15 mouse cellular contexts compared by ENCODE assay signal in genomic region chr1:53061340-53061739, GRCm38 (mm10). TPM values are rescaled to one million over a fixed set of nuclear protein-coding genes. Genes with fewer than 3 reads are reported as not detected.
DNase-seq lines count a peak whose midpoint lies in the region; ATAC-seq and TF ChIP-seq lines count a peak whose summit lies in the region.
"Had no signal": no experiment of that assay in that cellular context is flagged by ENCODE, and none has a peak within 500 bp of the region (broad histone marks: within the 10 kb centered on the region; RNA-seq: fewer than 3 reads in every experiment).

Gene Mstn, plus strand, starts transcription at chr1:53061640.

- H3K4me2 ChIP-seq in heart, embryonic 14.5 days (ENCODE audit: low read length), result peak within 1 kb of the TSS; percentile 34
- no peak within 1 kb of the TSS; the same call in 1 of the 2 replicates for H3K4me2 ChIP-seq in heart, embryonic 11.5 days
- H3K4me2 ChIP-seq in limb, embryonic 14.5 days (replicated peaks; ENCODE audit: low read depth, low read length, severe bottlenecking), result peak within 1 kb of the TSS; percentile 29
- H3K4me2 ChIP-seq: liver, embryonic 11.5 days had no signal

- H3K9ac ChIP-seq in heart, embryonic 14.5 days (ENCODE audit: low read length), result no peak within 1 kb of the TSS
- H3K9ac ChIP-seq in heart, embryonic 11.5 days (ENCODE audit: low read depth, low read length), result no peak within 1 kb of the TSS
- no peak within 1 kb of the TSS for H3K9ac ChIP-seq in limb, embryonic 14.5 days (ENCODE audit: low read depth, low read length, severe bottlenecking)

- TF ChIP-seq CTCF in cortical plate, adult 2 months (IDR thresholded peaks at IDR 0.05; ENCODE audit: extremely low read depth, insufficient read depth, low read length), result no peak

- H3K36me3 ChIP-seq in heart, embryonic 14.5 days (ENCODE audit: control insufficient read depth, insufficient read depth, low read length), result no peaks in the 10 kb centered on the region
- H3K36me3 ChIP-seq in heart, embryonic 11.5 days (ENCODE audit: control insufficient read depth, insufficient read depth, low read length), result no peaks in the 10 kb centered on the region
- no peaks in the 10 kb centered on the region for H3K36me3 ChIP-seq in limb, embryonic 14.5 days (ENCODE audit: control insufficient read depth, insufficient read depth, low read length)

- peak; percentile 35 for DNase-seq in gastrocnemius, adult 18-20 months (ENCODE audit: low spot score)
- DNase-seq in limb, embryonic 14.5 days (ENCODE audit: low spot score), result no peak
- DNase-seq in testis, postnatal 14 days (ENCODE audit: low spot score), result no peak
- DNase-seq in cerebellum, adult 11-12 months, result no peak
- DNase-seq in spleen, postnatal 10 days (ENCODE audit: low spot score in 2 of 2), result no peak
- DNase-seq: adrenal gland, postnatal 14 days; cerebellum, adult 2 months had no signal

- H3K27me3 ChIP-seq in heart, embryonic 14.5 days (ENCODE audit: control insufficient read depth, insufficient read depth, low read length), result no peaks in the 10 kb centered on the region
- no peaks in the 10 kb centered on the region for H3K27me3 ChIP-seq in heart, embryonic 11.5 days (ENCODE audit: control insufficient read depth, insufficient read depth, low read length)
- H3K27me3 ChIP-seq in limb, embryonic 14.5 days (ENCODE audit: control insufficient read depth, insufficient read depth, low read length), result no peaks in the 10 kb centered on the region
- H3K27me3 ChIP-seq: megakaryocyte, embryonic 14.5 days had no signal

- no peak for TF ChIP-seq POLR2A in cortical plate, adult 2 months (IDR thresholded peaks at IDR 0.05; ENCODE audit: extremely low read depth, insufficient read depth, low read length)
- no peak for TF ChIP-seq POLR2A in limb, embryonic 14.5 days (IDR thresholded peaks at IDR 0.05; ENCODE audit: borderline replicate concordance, extremely low read depth, insufficient read depth, insufficient read length)

- 49% methylated on average over 6 of the region's 6 CpGs for WGBS in heart, embryonic 14.5 days
- 63% methylated on average over 6 of the region's 6 CpGs for WGBS in heart, embryonic 11.5 days (ENCODE audit: insufficient replicate concordance)
- 60% methylated on average over 6 of the region's 6 CpGs for WGBS in limb, embryonic 14.5 days

- no peak for ATAC-seq in heart, embryonic 14.5 days (ENCODE audit: insufficient number of reproducible peaks, insufficient read depth, low FRiP score, low read depth)
- ATAC-seq in heart, embryonic 11.5 days (replicated peaks; ENCODE audit: insufficient number of reproducible peaks, low FRiP score, low TSS enrichment), result no peak
- no peak for ATAC-seq in limb, embryonic 14.5 days (ENCODE audit: low FRiP score, low read depth)
- ATAC-seq: Patski had no signal

- no peaks in the 10 kb centered on the region for H3K9me3 ChIP-seq in heart, embryonic 14.5 days (ENCODE audit: control insufficient read depth, low read length)
- no peaks in the 10 kb centered on the region for H3K9me3 ChIP-seq in heart, embryonic 11.5 days (replicated peaks; ENCODE audit: control insufficient read depth, low read length)
- no peaks in the 10 kb centered on the region for H3K9me3 ChIP-seq in limb, embryonic 14.5 days (ENCODE audit: control insufficient read depth, low read length)
- H3K9me3 ChIP-seq: megakaryocyte, embryonic 14.5 days had no signal

- peaks cover 4 to 10% of the 10 kb centered on the region in 2 experiments; a peak in 2 of 4 replicates for H3K4me1 ChIP-seq in heart, embryonic 14.5 days (ENCODE audit: control insufficient read depth in 2 of 2, insufficient read depth in 2 of 2, low read length in 2 of 2)
- no peaks in the 10 kb centered on the region; the same call in 1 of the 2 replicates for H3K4me1 ChIP-seq in heart, embryonic 11.5 days (ENCODE audit: control insufficient read depth, insufficient read depth, low read length)
- H3K4me1 ChIP-seq in cortical plate, adult 2 months (ENCODE audit: control insufficient read depth, insufficient read depth, low read length), result peaks cover 1% of the 10 kb centered on the region; the same call in 1 of the 2 replicates
- peaks cover 16% of the 10 kb centered on the region for H3K4me1 ChIP-seq in limb, embryonic 14.5 days (ENCODE audit: control insufficient read depth, insufficient read depth, low read length)

- peak within 1 kb of the TSS; percentile 3 to 38; a peak in 2 of 4 replicates for H3K27ac ChIP-seq in heart, embryonic 14.5 days (replicated peaks in 1 of 2; ENCODE audit: control insufficient read depth in 1 of 2, insufficient read depth in 1 of 2, low read depth in 2 of 2, low read length in 2 of 2)
- H3K27ac ChIP-seq in heart, embryonic 11.5 days (ENCODE audit: low read depth, low read length), result no peak within 1 kb of the TSS
- no peak within 1 kb of the TSS for H3K27ac ChIP-seq in cortical plate, adult 2 months (ENCODE audit: insufficient read depth, low read length)
- no peak within 1 kb of the TSS for H3K27ac ChIP-seq in limb, embryonic 14.5 days (replicated peaks; ENCODE audit: low read depth, low read length)

- no peak within 1 kb of the TSS for H3K4me3 ChIP-seq in heart, embryonic 14.5 days (ENCODE audit: control insufficient read depth in 1 of 2, insufficient read depth in 1 of 2, low read depth in 1 of 2, low read length in 2 of 2)
- no peak within 1 kb of the TSS for H3K4me3 ChIP-seq in heart, embryonic 11.5 days (ENCODE audit: low read depth, low read length)
- peak within 1 kb of the TSS; percentile 33 for H3K4me3 ChIP-seq in cortical plate, adult 2 months (ENCODE audit: insufficient read depth, low read length)
- peak within 1 kb of the TSS; percentile 14; the same call in 1 of the 2 replicates for H3K4me3 ChIP-seq in limb, embryonic 14.5 days (replicated peaks; ENCODE audit: low read length)
- H3K4me3 ChIP-seq: megakaryocyte, embryonic 14.5 days had no signal

RNA-seq across cellular contexts. Expression of gene Mstn, which starts in this region (rescaled TPM):
- polyA plus RNA-seq in heart, embryonic 14.5 days (2014; fragmentation: Nextera tagmentation; extraction: Ambion mirVana), result 3.9 and 4.0 TPM in 2 replicates
- 5.0 and 7.0 TPM in 2 replicates for polyA plus RNA-seq in heart, embryonic 11.5 days (2014; fragmentation: Nextera tagmentation; extraction: Ambion mirVana)
- 0.13 and 0.23 TPM in 2 replicates for polyA plus RNA-seq in cortical plate, adult 2 months (2012; rRNA removed)
- total RNA-seq in gastrocnemius, adult 18-20 months (2021), result 10 to 100 TPM; 41.3 to 43.2 TPM
- polyA plus RNA-seq in limb, embryonic 14.5 days (2012; rRNA removed), result 8.6 and 9.2 TPM in 2 replicates
- 15.0 and 20.4 TPM in 2 replicates for polyA plus RNA-seq in limb, embryonic 14.5 days (2014; fragmentation: Nextera tagmentation; extraction: Ambion mirVana)
- total RNA-seq: adrenal gland, postnatal 14 days; hematopoietic stem cell, adult 5-6 weeks had no signal
- polyA plus RNA-seq: C2C12, Patski had no signal

Comparison
In these comparisons a context has a peak if more than half of its experiments do, and no peak if none do; other contexts are left out.
1. H3K27ac ChIP-seq: peak in heart, embryonic 14.5 days (2 of 2); none in heart, embryonic 11.5 days (single experiment), cortical plate, adult 2 months (single experiment) and limb, embryonic 14.5 days (single experiment).
2. H3K4me3 ChIP-seq: peak in cortical plate, adult 2 months (single experiment) and limb, embryonic 14.5 days (single experiment); none in heart, embryonic 14.5 days (0 of 2) and heart, embryonic 11.5 days (single experiment).